Mouse (Mus musculus): Measurements from ENCODE around the gene Vmn2r89. TPM values are rescaled to one million over a fixed set of nuclear protein-coding genes. Genes with fewer than 3 reads are reported as not detected.

Gene Vmn2r89
- polyA plus RNA-seq, 1 experiment, result not detected

DNA sequence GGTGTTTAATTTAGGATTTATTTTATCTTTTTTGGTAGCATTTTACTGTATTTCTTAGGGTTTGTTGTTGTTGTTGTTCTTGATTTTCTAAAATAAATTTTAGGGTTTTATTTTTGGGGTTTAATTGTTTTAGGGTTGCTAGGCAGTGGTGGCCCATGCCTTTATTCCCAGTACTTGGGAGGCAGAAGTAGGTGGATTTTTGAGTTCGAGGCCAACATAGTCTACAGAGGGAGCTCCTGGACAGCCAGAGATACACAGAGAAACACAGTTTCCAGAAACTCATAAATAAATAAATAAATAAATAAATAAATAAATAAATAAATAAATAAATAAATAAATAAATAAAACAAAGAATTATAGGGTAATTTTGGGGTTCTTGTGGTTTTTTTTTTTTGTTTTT is 32.0 kb downstream of the Vmn2r89 start:
- DNase-seq, result no peak
- Histone ChIP-seq H3K4me1 (ENCODE audit: control insufficient read depth, insufficient read depth, low read length) (no peaks in the 10 kb centered on the region), H3K4me3 (replicated peaks; ENCODE audit: extremely low read depth, low read depth, low read length) (no peak overlapping the region)
- 84% methylated on average over 1 of the region's 1 CpGs for WGBS
- TF ChIP-seq POLR2A (IDR thresholded peaks at IDR 0.05; ENCODE audit: borderline replicate concordance, extremely low read depth, low read depth, low read length) (no peak), CTCF (IDR thresholded peaks at IDR 0.05; ENCODE audit: insufficient read depth, low read length) (no peak)

DNA sequence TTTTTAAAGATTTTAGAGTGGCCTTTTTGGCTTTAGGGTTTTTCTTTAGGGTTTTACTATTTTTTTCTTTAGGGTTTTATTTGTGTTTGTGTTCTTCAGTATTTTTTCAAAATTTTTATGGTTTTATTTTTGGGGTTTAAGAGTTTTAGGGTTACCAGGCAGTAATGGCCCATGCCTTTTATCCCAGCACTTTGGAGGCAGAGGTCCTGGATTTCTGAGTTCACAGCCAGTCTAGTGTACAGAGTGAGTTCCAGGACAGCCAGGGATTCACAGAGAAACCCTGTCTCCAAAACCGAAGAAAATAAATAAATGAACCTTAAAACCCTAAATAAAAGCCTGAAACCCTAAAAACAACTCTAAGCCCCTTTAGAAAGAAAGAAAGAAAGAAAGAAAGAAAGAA is 34.5 kb downstream of the Vmn2r89 start:
- TF ChIP-seq POLR2A (IDR thresholded peaks at IDR 0.05; ENCODE audit: borderline replicate concordance, extremely low read depth, low read depth, low read length), result no peak
- no peak for TF ChIP-seq CTCF (IDR thresholded peaks at IDR 0.05; ENCODE audit: insufficient read depth, low read length)
- H3K4me1 ChIP-seq (ENCODE audit: control insufficient read depth, insufficient read depth, low read length), result no peaks in the 10 kb centered on the region
- DNase-seq, result no peak
- WGBS, result 68% methylated on average over 1 of the region's 1 CpGs
- H3K4me3 ChIP-seq (replicated peaks; ENCODE audit: extremely low read depth, low read depth, low read length), result no peak overlapping the region

DNA sequence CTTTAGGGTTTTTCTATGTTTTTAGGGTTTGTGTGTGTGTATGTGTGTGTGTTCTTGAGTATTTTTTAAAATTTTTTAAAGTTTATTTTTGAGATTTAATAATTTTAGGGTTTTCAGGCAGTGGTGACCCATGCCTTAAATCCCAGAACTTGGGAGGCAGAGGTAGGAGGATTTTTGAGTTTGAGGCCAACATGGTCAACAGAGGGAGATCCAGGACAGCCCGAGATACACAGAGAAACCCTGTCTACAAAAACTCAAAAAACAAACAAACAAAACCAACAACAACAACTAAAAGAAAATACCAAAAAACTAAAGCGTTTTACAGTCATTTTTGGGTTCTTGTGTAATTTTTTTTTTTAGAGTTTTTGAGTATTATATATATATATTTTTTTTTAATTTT is 44.1 kb downstream of the Vmn2r89 start:
- Histone ChIP-seq H3K4me1 (ENCODE audit: control insufficient read depth, insufficient read depth, low read length) (no peaks in the 10 kb centered on the region), H3K4me3 (replicated peaks; ENCODE audit: extremely low read depth, low read depth, low read length) (no peak overlapping the region)
- TF ChIP-seq CTCF (IDR thresholded peaks at IDR 0.05; ENCODE audit: insufficient read depth, low read length) (no peak), POLR2A (IDR thresholded peaks at IDR 0.05; ENCODE audit: borderline replicate concordance, extremely low read depth, low read depth, low read length) (no peak)
- DNase-seq, result no peak
- 87% methylated on average over 2 of the region's 2 CpGs for WGBS

DNA sequence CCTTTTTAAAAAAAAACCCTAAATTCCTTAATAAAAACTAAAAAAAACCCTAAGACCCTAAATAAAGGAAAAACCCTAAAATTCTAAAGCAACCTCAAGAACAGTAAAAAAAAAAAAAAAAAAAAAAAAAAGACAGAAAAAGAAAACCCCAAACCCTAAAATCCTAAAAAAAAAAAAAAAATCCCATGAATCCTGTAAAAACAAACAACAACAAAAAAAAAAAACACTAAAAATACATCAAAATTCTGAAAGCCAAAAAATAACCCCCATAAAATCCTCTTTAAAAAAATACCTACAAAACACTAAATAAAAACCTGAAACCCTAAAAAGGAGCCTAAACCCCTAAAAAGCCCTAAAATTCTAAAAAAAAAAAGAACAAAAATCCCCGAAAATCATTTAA is 45.3 kb downstream of the Vmn2r89 start:
- DNase-seq, result no peak
- TF ChIP-seq POLR2A (IDR thresholded peaks at IDR 0.05; ENCODE audit: borderline replicate concordance, extremely low read depth, low read depth, low read length) (no peak), CTCF (IDR thresholded peaks at IDR 0.05; ENCODE audit: insufficient read depth, low read length) (no peak)
- no peaks in the 10 kb centered on the region for H3K4me1 ChIP-seq (ENCODE audit: control insufficient read depth, insufficient read depth, low read length)
- WGBS, result 85% methylated on average over 1 of the region's 1 CpGs
- no peak overlapping the region for H3K4me3 ChIP-seq (replicated peaks; ENCODE audit: extremely low read depth, low read depth, low read length)

DNA sequence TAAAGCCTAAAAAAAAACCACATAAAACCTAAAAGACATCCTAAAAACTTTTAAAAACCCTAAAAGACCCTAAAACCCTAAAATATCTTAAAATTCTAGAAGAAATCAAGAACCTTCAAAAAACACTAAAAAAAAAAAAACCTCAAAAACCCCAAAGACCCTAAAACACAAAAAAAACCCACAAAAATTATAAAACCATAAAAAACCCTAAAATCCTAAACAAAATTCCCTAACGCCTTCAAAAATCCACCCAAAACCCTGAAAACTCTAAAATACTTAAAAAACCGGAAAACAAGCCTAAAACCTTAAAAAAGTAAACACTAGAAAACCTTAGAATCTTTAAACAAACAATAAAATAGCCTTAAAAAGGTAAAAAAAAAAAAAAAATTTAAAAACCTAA is 46.3 kb downstream of the Vmn2r89 start:
- no peak for DNase-seq
- TF ChIP-seq POLR2A (IDR thresholded peaks at IDR 0.05; ENCODE audit: borderline replicate concordance, extremely low read depth, low read depth, low read length) (no peak), CTCF (IDR thresholded peaks at IDR 0.05; ENCODE audit: insufficient read depth, low read length) (no peak)
- 82% methylated on average over 2 of the region's 2 CpGs for WGBS
- H3K4me1 ChIP-seq (ENCODE audit: control insufficient read depth, insufficient read depth, low read length), result no peaks in the 10 kb centered on the region
- no peak overlapping the region for H3K4me3 ChIP-seq (replicated peaks; ENCODE audit: extremely low read depth, low read depth, low read length)

DNA sequence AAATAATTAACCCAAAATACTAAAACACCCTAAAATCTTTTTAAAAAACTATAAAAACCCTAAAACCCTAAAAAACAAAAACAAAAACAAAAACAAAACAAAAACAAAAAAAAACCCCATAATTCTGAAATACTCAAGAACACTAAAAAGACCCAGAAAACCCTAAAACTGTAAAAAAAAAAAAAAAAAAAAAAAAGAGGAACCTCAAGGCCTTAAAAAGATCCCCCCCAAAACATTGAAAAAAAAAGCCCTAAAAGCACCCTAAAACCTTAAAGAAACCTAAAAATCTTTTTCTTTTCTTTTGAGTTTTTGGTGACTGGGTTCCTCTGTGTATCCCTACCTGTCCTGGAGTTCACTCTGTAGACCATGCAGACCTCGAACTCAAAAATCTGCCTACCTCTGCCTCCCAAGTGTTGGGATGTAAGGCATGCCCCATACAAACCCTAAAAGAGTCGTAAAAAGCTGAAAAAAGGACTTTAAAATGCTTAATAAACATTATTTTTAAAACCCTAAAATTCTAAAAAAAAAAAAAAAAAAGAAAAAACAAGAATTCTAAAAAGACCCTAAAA is 48.1 kb downstream of the Vmn2r89 start:
- WGBS, result 67% methylated on average over 2 of the region's 2 CpGs
- TF ChIP-seq CTCF (IDR thresholded peaks at IDR 0.05; ENCODE audit: insufficient read depth, low read length), result no peak
- TF ChIP-seq POLR2A (IDR thresholded peaks at IDR 0.05; ENCODE audit: borderline replicate concordance, extremely low read depth, low read depth, low read length), result no peak
- DNase-seq, result no peak
- no peak overlapping the region for H3K4me3 ChIP-seq (replicated peaks; ENCODE audit: extremely low read depth, low read depth, low read length)
- no peaks in the 10 kb centered on the region for H3K4me1 ChIP-seq (ENCODE audit: control insufficient read depth, insufficient read depth, low read length)

DNA sequence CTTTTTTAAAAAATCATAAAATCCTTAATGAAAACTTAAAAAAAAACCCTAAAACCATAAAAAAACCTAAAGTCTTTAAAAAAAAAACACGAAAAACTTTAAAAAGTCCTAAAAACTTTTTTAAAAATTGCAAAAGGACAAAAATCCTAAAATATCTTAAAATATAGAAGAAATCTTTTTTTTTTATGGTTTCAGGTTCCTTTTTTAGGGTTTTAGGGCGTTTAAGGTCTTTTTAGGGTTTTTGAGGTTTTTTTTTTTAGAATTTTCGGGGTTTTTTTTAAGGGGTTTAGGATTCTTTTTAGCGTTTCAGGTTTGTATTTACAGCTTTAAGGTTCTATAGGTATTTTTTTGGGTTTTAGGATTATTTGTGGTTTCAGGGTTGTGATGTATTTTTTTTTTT is 48.8 kb downstream of the Vmn2r89 start:
- TF ChIP-seq CTCF (IDR thresholded peaks at IDR 0.05; ENCODE audit: insufficient read depth, low read length), result no peak
- TF ChIP-seq POLR2A (IDR thresholded peaks at IDR 0.05; ENCODE audit: borderline replicate concordance, extremely low read depth, low read depth, low read length), result no peak
- no peak overlapping the region for H3K4me3 ChIP-seq (replicated peaks; ENCODE audit: extremely low read depth, low read depth, low read length)
- DNase-seq, result no peak
- WGBS, result 74% methylated on average over 4 of the region's 4 CpGs
- H3K4me1 ChIP-seq (ENCODE audit: control insufficient read depth, insufficient read depth, low read length), result no peaks in the 10 kb centered on the region

DNA sequence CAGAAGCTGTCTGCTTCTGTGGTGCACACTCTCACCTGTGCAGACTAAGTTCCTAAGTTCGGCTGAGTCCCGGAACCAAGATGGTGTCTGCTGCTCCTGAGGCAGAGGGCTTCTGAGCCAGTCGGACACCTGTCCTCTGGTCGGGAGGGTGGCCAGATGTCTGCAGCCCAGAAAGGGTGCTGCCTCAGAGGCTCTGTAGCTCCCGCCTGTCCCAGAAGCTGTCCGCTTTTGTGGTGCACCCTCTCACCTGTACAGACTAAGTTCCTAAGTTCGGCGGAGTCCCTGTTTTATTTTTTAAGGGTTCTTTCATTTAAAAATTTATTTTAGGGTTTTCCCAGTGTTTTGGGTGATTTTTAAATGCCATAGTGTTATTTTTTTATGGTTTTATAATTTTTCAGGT is 55.8 kb downstream of the Vmn2r89 start:
- 92% methylated on average over 8 of the region's 8 CpGs for WGBS

More for the DNA sequence above, 55.8 kb downstream of the Vmn2r89 start:
- TF ChIP-seq POLR2A (IDR thresholded peaks at IDR 0.05; ENCODE audit: borderline replicate concordance, extremely low read depth, low read depth, low read length) (no peak), CTCF (IDR thresholded peaks at IDR 0.05; ENCODE audit: insufficient read depth, low read length) (no peak)
- H3K4me3 ChIP-seq (replicated peaks; ENCODE audit: extremely low read depth, low read depth, low read length), result no peak overlapping the region
- DNase-seq, result no peak
- H3K4me1 ChIP-seq (ENCODE audit: control insufficient read depth, insufficient read depth, low read length), result no peaks in the 10 kb centered on the region

Other genes starting within 250 kb of the Vmn2r89 start
- gene Ear14, start 248.5 kb upstream of the Vmn2r89 start, polyA plus RNA-seq (2012; rRNA removed), result not detected in 2 replicates
- not detected in 2 replicates for gene Rnase2a, start 195.7 kb upstream of the Vmn2r89 start, polyA plus RNA-seq (2012; rRNA removed)
- not detected in 2 replicates for gene Gm7247, start 90.1 kb upstream of the Vmn2r89 start, polyA plus RNA-seq (2012; rRNA removed)
- gene Vmn2r88, start 41.0 kb upstream of the Vmn2r89 start, polyA plus RNA-seq (2012; rRNA removed), result not detected in 2 replicates
- gene Gm5622, start 100.9 kb downstream of the Vmn2r89 start, polyA plus RNA-seq (2012; rRNA removed), result not detected in 2 replicates
- not detected in 2 replicates for gene Gm17175, start 122.2 kb downstream of the Vmn2r89 start, polyA plus RNA-seq (2012; rRNA removed)
- not detected in 2 replicates for gene Gm17174, start 140.3 kb downstream of the Vmn2r89 start, polyA plus RNA-seq (2012; rRNA removed)
- not detected in 2 replicates for gene Gm17078, start 159.5 kb downstream of the Vmn2r89 start, polyA plus RNA-seq (2012; rRNA removed)
- gene Gm4181, start 183.8 kb downstream of the Vmn2r89 start, polyA plus RNA-seq (2012; rRNA removed), result not detected in 2 replicates
- gene Gm17079, start 243.6 kb downstream of the Vmn2r89 start, polyA plus RNA-seq (2012; rRNA removed), result not detected in 2 replicates

Measured in lung, adult 2 months (tissue).